Mouse (Mus musculus): ENCODE data around the gene Ptprt. TPM values are rescaled to one million over a fixed set of nuclear protein-coding genes. Genes with fewer than 3 reads are reported as not detected.

Gene Ptprt
- total RNA-seq, 2 experiments from 2014 or later: 93.5 to 101 TPM

- peak in 1 of 2 experiments; percentile 33 for DNase-seq (ENCODE audit: extremely low spot score in 1 of 2, low spot score in 2 of 2)
- intact Hi-C loops (cut with DNase I): no loop called here
Measured at GRCm38 (mm10) chr2:162082391-162082790, 578.6 kb downstream of the Ptprt start.

- intact Hi-C loops (cut with DNase I): no loop called here
- no peak for DNase-seq (ENCODE audit: extremely low spot score in 1 of 2, low spot score in 2 of 2)
Measured at GRCm38 (mm10) chr2:162080717-162081398, 580.1 kb downstream of the Ptprt start.

GRCm38 (mm10) chr2:162078571-162079280 lies 582.2 kb downstream of the Ptprt start:
- intact Hi-C loops (cut with DNase I): no loop called here
- DNase-seq (ENCODE audit: extremely low spot score in 1 of 2, low spot score in 2 of 2): peak in 1 of 2 experiments; percentile 25

- intact Hi-C loops (cut with DNase I): no loop called here
- DNase-seq (ENCODE audit: extremely low spot score in 1 of 2, low spot score in 2 of 2): no peak
Measured at GRCm38 (mm10) chr2:162052816-162053215, 608.1 kb downstream of the Ptprt start.

- no peak for DNase-seq (ENCODE audit: extremely low spot score in 1 of 2, low spot score in 2 of 2)
Measured at GRCm38 (mm10) chr2:162050198-162050597, 610.7 kb downstream of the Ptprt start.

GRCm38 (mm10) chr2:162035615-162036014 lies 625.3 kb downstream of the Ptprt start:
- no peak for DNase-seq (ENCODE audit: extremely low spot score in 1 of 2, low spot score in 2 of 2)
- intact Hi-C loops (cut with DNase I): no loop called here

More at GRCm38 (mm10) chr2:162050198-162050597, 610.7 kb downstream of the Ptprt start:
- intact Hi-C loops (cut with DNase I): no loop called here

GRCm38 (mm10) chr2:162031636-162032035 lies 629.3 kb downstream of the Ptprt start:
- no peak for DNase-seq (ENCODE audit: extremely low spot score in 1 of 2, low spot score in 2 of 2)
- intact Hi-C loops (cut with DNase I): no loop called here

- intact Hi-C loops (cut with DNase I): no loop called here
- no peak for DNase-seq (ENCODE audit: extremely low spot score in 1 of 2, low spot score in 2 of 2)
Measured at GRCm38 (mm10) chr2:162001016-162001415, 659.9 kb downstream of the Ptprt start.

GRCm38 (mm10) chr2:161982311-161982710 lies 678.6 kb downstream of the Ptprt start:
- intact Hi-C loops (cut with DNase I): no loop called here
- no peak for DNase-seq (ENCODE audit: extremely low spot score in 1 of 2, low spot score in 2 of 2)

- DNase-seq (ENCODE audit: extremely low spot score in 1 of 2, low spot score in 2 of 2): no peak
- intact Hi-C loops (cut with DNase I): no loop called here
Measured at GRCm38 (mm10) chr2:161961179-161962163, 699.5 kb downstream of the Ptprt start.

- no peak for DNase-seq (ENCODE audit: extremely low spot score in 1 of 2, low spot score in 2 of 2)
- intact Hi-C loops (cut with DNase I): no loop called here
Measured at GRCm38 (mm10) chr2:161945424-161945823, 715.5 kb downstream of the Ptprt start.

- intact Hi-C loops (cut with DNase I): no loop called here
- DNase-seq (ENCODE audit: extremely low spot score in 1 of 2, low spot score in 2 of 2): no peak
Measured at GRCm38 (mm10) chr2:161944689-161945088, 716.3 kb downstream of the Ptprt start.

GRCm38 (mm10) chr2:161941991-161942390 lies 719.0 kb downstream of the Ptprt start:
- intact Hi-C loops (cut with DNase I): no loop called here
- DNase-seq (ENCODE audit: extremely low spot score in 1 of 2, low spot score in 2 of 2): no peak

- intact Hi-C loops (cut with DNase I): no loop called here
- no peak for DNase-seq (ENCODE audit: extremely low spot score in 1 of 2, low spot score in 2 of 2)
Measured at GRCm38 (mm10) chr2:161907214-161907613, 753.7 kb downstream of the Ptprt start.

GRCm38 (mm10) chr2:161902196-161902595 lies 758.8 kb downstream of the Ptprt start:
- intact Hi-C loops (cut with DNase I): no loop called here
- DNase-seq (ENCODE audit: extremely low spot score in 1 of 2, low spot score in 2 of 2): no peak

- no peak for DNase-seq (ENCODE audit: extremely low spot score in 1 of 2, low spot score in 2 of 2)
- intact Hi-C loops (cut with DNase I): no loop called here
Measured at GRCm38 (mm10) chr2:161884446-161884845, 776.5 kb downstream of the Ptprt start.

- intact Hi-C loops (cut with DNase I): no loop called here
- DNase-seq (ENCODE audit: extremely low spot score in 1 of 2, low spot score in 2 of 2): no peak
Measured at GRCm38 (mm10) chr2:161882580-161882979, 778.4 kb downstream of the Ptprt start.

- no peak for DNase-seq (ENCODE audit: extremely low spot score in 1 of 2, low spot score in 2 of 2)
Measured at GRCm38 (mm10) chr2:161880941-161881340, 780.0 kb downstream of the Ptprt start.

GRCm38 (mm10) chr2:161865231-161865630 lies 795.7 kb downstream of the Ptprt start:
- DNase-seq (ENCODE audit: extremely low spot score in 1 of 2, low spot score in 2 of 2): no peak
- intact Hi-C loops (cut with DNase I): no loop called here

More at GRCm38 (mm10) chr2:161880941-161881340, 780.0 kb downstream of the Ptprt start:
- intact Hi-C loops (cut with DNase I): no loop called here

Data from left cerebral cortex, postnatal 10 days (tissue).